Mouse (Mus musculus) kidney, embryonic 14.5 days (tissue): ENCODE measurements around the gene Notch4. TPM values are rescaled to one million over a fixed set of nuclear protein-coding genes. Genes with fewer than 3 reads are reported as not detected.
A peak's percentile ranks its signal among the peaks of the same experiment; 100 is the strongest.

ENCODE experiments used
- ATAC-seq: fragments of 200-750 bp; cut with Nextera tagmentation; 2 replicates; pipeline ENCODE4 v1.8.0; 2017; ENCODE audit warnings: moderate number of reproducible peaks, mild to moderate bottlenecking, moderate TSS enrichment, moderate library complexity; ENCODE audit not compliant: low FRiP score, low TSS enrichment
- H3K27ac ChIP-seq: fragments of 300-500 bp; sonication (generic); 2 replicates; pipeline ENCODE4 v1.5.1; 2014; ENCODE audit warnings: low read depth, mild to moderate bottlenecking, low read length, moderate library complexity, mixed read lengths
- H3K27me3 ChIP-seq: fragments of 300-500 bp; sonication (generic); 2 replicates; pipeline ENCODE4 v1.6.1; 2014; ENCODE audit warnings: mild to moderate bottlenecking, low read length; ENCODE audit not compliant: control insufficient read depth, insufficient read depth
- H3K36me3 ChIP-seq: fragments of 300-500 bp; sonication (generic); 2 replicates; pipeline ENCODE4 v1.6.1; 2014; ENCODE audit warnings: low read length, mixed read lengths; ENCODE audit not compliant: control insufficient read depth, insufficient read depth
- H3K4me1 ChIP-seq: fragments of 300-500 bp; sonication (generic); 2 replicates; pipeline ENCODE4 v1.6.1; 2014; ENCODE audit warnings: low read length, mixed read lengths; ENCODE audit not compliant: control insufficient read depth, insufficient read depth
- H3K4me2 ChIP-seq: fragments of 300-500 bp; sonication (generic); replicated peaks from 2 replicates; pipeline ENCODE4 v1.6.1; 2014; ENCODE audit warnings: low read depth, mild to moderate bottlenecking, low read length
- H3K4me3 ChIP-seq: fragments of 300-500 bp; sonication (generic); 2 replicates; pipeline ENCODE4 v1.5.1; 2014; ENCODE audit warnings: mild to moderate bottlenecking, low read length
- H3K9ac ChIP-seq: fragments of 300-500 bp; sonication (generic); 2 replicates; pipeline ENCODE4 v1.6.1; 2014; ENCODE audit warnings: low read depth, mild to moderate bottlenecking, low read length, moderate library complexity
- H3K9me3 ChIP-seq: fragments of 300-500 bp; sonication (generic); 2 replicates; pipeline ENCODE4 v1.6.1; 2016; ENCODE audit warnings: low read length; ENCODE audit not compliant: control insufficient read depth
- WGBS: fragments of 180-500 bp; shearing (Covaris S2); extraction: QIAGEN DNeasy Blood & Tissue Kit; methylation state at CpG from one replicate; pipeline ENCODE4 v1.1.7; 2014; 5-methylcytosine and 5-hydroxymethylcytosine counted together
- polyA plus RNA-seq: library from polyadenylated mRNA; unstranded; fragments of >200 nt; fragmentation: Nextera tagmentation; extraction: Ambion mirVana; gene quantifications from 2 replicates; pipeline ENCODE4 v1.2.1, GENCODE M21; 2014

Notch4 gene
- polyA plus RNA-seq, 1 experiment from 2014 or later: 11.2 TPM

GRCm38 (mm10) chr17:34592581-34593549 is 28.8 kb downstream of the Notch4 start:
- Histone ChIP-seq H3K9ac (peak overlapping the region; percentile 99), H3K4me2 (peak overlapping the region; percentile 94), H3K4me3 (peak overlapping the region; percentile 88), H3K27ac (peak overlapping the region; percentile 100), H3K9me3 (no peaks in the 10 kb centered on the region), H3K36me3 (peaks cover 26% of the 10 kb centered on the region), H3K27me3 (no peaks in the 10 kb centered on the region), H3K4me1 (peaks cover 75% of the 10 kb centered on the region)
- peak; percentile 6; the same call in 1 of the 2 replicates for ATAC-seq
- WGBS: under 1% methylated on average over 29 of the region's 32 CpGs

- 37% methylated on average over 34 of the region's 34 CpGs for WGBS
- H3K4me1 ChIP-seq: peaks cover 72% of the 10 kb centered on the region
These were observed 29.9 kb downstream of the Notch4 start for GRCm38 (mm10) chr17:34593752-34594525.

GRCm38 (mm10) chr17:34596098-34596497 is 32.0 kb downstream of the Notch4 start:
- Histone ChIP-seq H3K4me2 (no peak overlapping the region; the same call in 1 of the 2 replicates), H3K4me1 (peaks cover 51% of the 10 kb centered on the region), H3K27ac (peak overlapping the region; percentile 11; the same call in 1 of the 2 replicates), H3K9me3 (no peaks in the 10 kb centered on the region), H3K4me3 (no peak overlapping the region), H3K9ac (peak overlapping the region; percentile 12; the same call in 1 of the 2 replicates), H3K27me3 (no peaks in the 10 kb centered on the region), H3K36me3 (peaks cover 38% of the 10 kb centered on the region)
- WGBS: 47% methylated on average over 8 of the region's 8 CpGs
- ATAC-seq: no peak

More at GRCm38 (mm10) chr17:34593752-34594525, 29.9 kb downstream of the Notch4 start:
- no peak for ATAC-seq
- H3K9me3 ChIP-seq: no peaks in the 10 kb centered on the region
- H3K27me3 ChIP-seq: no peaks in the 10 kb centered on the region
- peak overlapping the region; percentile 99 for H3K9ac ChIP-seq
- H3K4me3 ChIP-seq: peak overlapping the region; percentile 88
- H3K27ac ChIP-seq: peak overlapping the region; percentile 100
- peak overlapping the region; percentile 94 for H3K4me2 ChIP-seq
- H3K36me3 ChIP-seq: peaks cover 26% of the 10 kb centered on the region

- WGBS: 15% methylated on average over 6 of the region's 6 CpGs
These were observed 33.6 kb downstream of the Notch4 start, which contains the start of gene Ager for GRCm38 (mm10) chr17:34597566-34598095. Gene Ager (plus strand): TSS chr17:34597862.

GRCm38 (mm10) chr17:34599891-34600290 is 35.8 kb downstream of the Notch4 start:
- H3K9ac ChIP-seq: no peak overlapping the region
- ATAC-seq: no peak
- peaks cover 28% of the 10 kb centered on the region for H3K36me3 ChIP-seq
- H3K9me3 ChIP-seq: no peaks in the 10 kb centered on the region
- H3K4me2 ChIP-seq: no peak overlapping the region
- H3K27me3 ChIP-seq: no peaks in the 10 kb centered on the region
- 84% methylated on average over 9 of the region's 9 CpGs for WGBS
- peaks cover 48% of the 10 kb centered on the region for H3K4me1 ChIP-seq
- H3K27ac ChIP-seq: no peak overlapping the region
- H3K4me3 ChIP-seq: no peak overlapping the region

More at GRCm38 (mm10) chr17:34597566-34598095, 33.6 kb downstream of the Notch4 start, which contains the start of gene Ager:
- H3K27me3 ChIP-seq: no peaks in the 10 kb centered on the region
- H3K4me3 ChIP-seq: no peak within 1 kb of the TSS
- no peak for ATAC-seq
- H3K36me3 ChIP-seq: peaks cover 38% of the 10 kb centered on the region
- peaks cover 52% of the 10 kb centered on the region for H3K4me1 ChIP-seq
- H3K9me3 ChIP-seq: no peaks in the 10 kb centered on the region
- peak within 1 kb of the TSS; percentile 6; the same call in 1 of the 2 replicates for H3K4me2 ChIP-seq
- peak within 1 kb of the TSS; percentile 30; the same call in 1 of the 2 replicates for H3K27ac ChIP-seq
- peak within 1 kb of the TSS; percentile 32; the same call in 1 of the 2 replicates for H3K9ac ChIP-seq

- Histone ChIP-seq H3K36me3 (peaks cover 12% of the 10 kb centered on the region), H3K4me3 (no peak overlapping the region), H3K4me2 (no peak overlapping the region), H3K27ac (no peak overlapping the region), H3K27me3 (no peaks in the 10 kb centered on the region), H3K4me1 (peaks cover 37% of the 10 kb centered on the region), H3K9ac (no peak overlapping the region), H3K9me3 (no peaks in the 10 kb centered on the region)
- WGBS: 89% methylated on average over 12 of the region's 12 CpGs
- no peak for ATAC-seq
These were observed 37.7 kb downstream of the Notch4 start for GRCm38 (mm10) chr17:34601796-34602195.

- H3K9ac ChIP-seq: peak within 1 kb of the TSS; percentile 95
These were observed 39.5 kb downstream of the Notch4 start, which contains the start of gene Rnf5 for GRCm38 (mm10) chr17:34603375-34604060. Gene Rnf5 (minus strand): TSS chr17:34603690.

GRCm38 (mm10) chr17:34604061-34604508 is 40.0 kb downstream of the Notch4 start, which contains the start of gene Agpat1:
Gene Agpat1 (plus strand): TSS chr17:34604262.
- ATAC-seq: peak; percentile 89
- under 1% methylated on average over 32 of the region's 35 CpGs for WGBS
- Histone ChIP-seq H3K4me3 (peak within 1 kb of the TSS; percentile 99), H3K4me1 (peaks cover 35% of the 10 kb centered on the region), H3K36me3 (peaks cover 16% of the 10 kb centered on the region), H3K9me3 (no peaks in the 10 kb centered on the region), H3K27me3 (no peaks in the 10 kb centered on the region), H3K4me2 (peak within 1 kb of the TSS; percentile 93), H3K9ac (peak within 1 kb of the TSS; percentile 95), H3K27ac (peak within 1 kb of the TSS; percentile 95)

More at GRCm38 (mm10) chr17:34603375-34604060, 39.5 kb downstream of the Notch4 start, which contains the start of gene Rnf5:
- peak within 1 kb of the TSS; percentile 99 for H3K4me3 ChIP-seq
- peak; percentile 96 for ATAC-seq
- peaks cover 16% of the 10 kb centered on the region for H3K36me3 ChIP-seq
- H3K4me2 ChIP-seq: peak within 1 kb of the TSS; percentile 93
- WGBS: under 1% methylated on average over 30 of the region's 30 CpGs
- H3K9me3 ChIP-seq: no peaks in the 10 kb centered on the region
- H3K27ac ChIP-seq: peak within 1 kb of the TSS; percentile 95
- H3K27me3 ChIP-seq: no peaks in the 10 kb centered on the region
- peaks cover 33% of the 10 kb centered on the region for H3K4me1 ChIP-seq
